Mouse (Mus musculus) liver, postnatal 0 days (tissue): Measurements from ENCODE around the gene H6pd.

Experiments used
- CTCF ChIP-seq: sonication (generic); IDR thresholded peaks from 2 replicates; pipeline ENCODE4 v1.5.1; 2016; ENCODE audit warnings: antibody characterized with exemption, low read depth
- EP300 ChIP-seq: IDR thresholded peaks from 2 replicates; pipeline ENCODE4 v1.6.1; 2016; ENCODE audit warnings: antibody characterized with exemption, low read depth, mild to moderate bottlenecking

DNA sequence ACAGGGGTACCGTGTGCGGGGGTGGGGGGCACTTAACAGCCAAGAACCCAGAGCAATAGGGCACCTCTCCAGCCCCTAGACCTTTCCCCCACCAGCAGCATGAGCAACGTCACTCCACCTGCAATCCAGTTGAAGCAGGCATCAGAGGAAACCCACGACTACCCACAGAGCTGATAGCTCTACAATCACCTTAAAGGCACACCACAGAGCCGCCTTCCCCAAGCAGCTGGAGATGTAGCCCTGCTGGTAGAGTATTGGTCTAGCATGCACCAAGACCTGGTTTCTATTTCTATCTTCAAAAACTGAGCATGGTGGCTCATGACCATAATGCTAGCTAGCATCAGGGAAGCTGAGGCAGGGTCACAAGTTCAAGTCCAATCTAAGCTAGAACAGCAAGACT, 61.4 kb downstream of the H6pd start:
- TF ChIP-seq CTCF, result no peak
- TF ChIP-seq EP300, result no peak
